Mouse (Mus musculus) megakaryocyte, embryonic 14.5 days (primary cell): ENCODE data around the gene Upk3b. TPM values are rescaled to one million over a fixed set of nuclear protein-coding genes. Genes with fewer than 3 reads are reported as not detected.

ENCODE experiments used
- H3K27me3 ChIP-seq: replicated peaks from 2 replicates; pipeline ENCODE3; 2012; ENCODE audit warnings: inconsistent platforms
- H3K36me3 ChIP-seq: replicated peaks from 2 replicates; pipeline ENCODE3; 2012; ENCODE audit warnings: low read length, inconsistent platforms, mixed read lengths
- H3K4me1 ChIP-seq: 2 replicates; pipeline ENCODE4 v1.6.1; 2012; ENCODE audit warnings: inconsistent platforms
- H3K4me3 ChIP-seq: replicated peaks from 2 replicates; pipeline ENCODE3; 2012; ENCODE audit warnings: moderate library complexity, mild to moderate bottlenecking, inconsistent platforms
- H3K9me3 ChIP-seq: 2 replicates; pipeline ENCODE4 v1.6.1; 2012; ENCODE audit warnings: inconsistent platforms
- FLI1 ChIP-seq: IDR thresholded peaks from 2 replicates; pipeline ENCODE4 v1.6.1; 2012; ENCODE audit warnings: low read length, inconsistent platforms, mixed read lengths
- GATA1 ChIP-seq: IDR thresholded peaks from 3 replicates; pipeline ENCODE4 v1.6.1; 2012; ENCODE audit warnings: mixed read lengths, low read length, inconsistent platforms, borderline replicate concordance
- polyA plus RNA-seq: library from polyadenylated mRNA; stranded (reverse); fragments of >175 nt; gene quantifications from 2 replicates; pipeline ENCODE4 v1.2.3, GENCODE M21; 2012; ENCODE audit warnings: low replicate concordance; ENCODE audit not compliant: insufficient read depth

Gene Upk3b
- 0.06 TPM in 1 of 2 replicates, not detected in the other for polyA plus RNA-seq

DNA sequence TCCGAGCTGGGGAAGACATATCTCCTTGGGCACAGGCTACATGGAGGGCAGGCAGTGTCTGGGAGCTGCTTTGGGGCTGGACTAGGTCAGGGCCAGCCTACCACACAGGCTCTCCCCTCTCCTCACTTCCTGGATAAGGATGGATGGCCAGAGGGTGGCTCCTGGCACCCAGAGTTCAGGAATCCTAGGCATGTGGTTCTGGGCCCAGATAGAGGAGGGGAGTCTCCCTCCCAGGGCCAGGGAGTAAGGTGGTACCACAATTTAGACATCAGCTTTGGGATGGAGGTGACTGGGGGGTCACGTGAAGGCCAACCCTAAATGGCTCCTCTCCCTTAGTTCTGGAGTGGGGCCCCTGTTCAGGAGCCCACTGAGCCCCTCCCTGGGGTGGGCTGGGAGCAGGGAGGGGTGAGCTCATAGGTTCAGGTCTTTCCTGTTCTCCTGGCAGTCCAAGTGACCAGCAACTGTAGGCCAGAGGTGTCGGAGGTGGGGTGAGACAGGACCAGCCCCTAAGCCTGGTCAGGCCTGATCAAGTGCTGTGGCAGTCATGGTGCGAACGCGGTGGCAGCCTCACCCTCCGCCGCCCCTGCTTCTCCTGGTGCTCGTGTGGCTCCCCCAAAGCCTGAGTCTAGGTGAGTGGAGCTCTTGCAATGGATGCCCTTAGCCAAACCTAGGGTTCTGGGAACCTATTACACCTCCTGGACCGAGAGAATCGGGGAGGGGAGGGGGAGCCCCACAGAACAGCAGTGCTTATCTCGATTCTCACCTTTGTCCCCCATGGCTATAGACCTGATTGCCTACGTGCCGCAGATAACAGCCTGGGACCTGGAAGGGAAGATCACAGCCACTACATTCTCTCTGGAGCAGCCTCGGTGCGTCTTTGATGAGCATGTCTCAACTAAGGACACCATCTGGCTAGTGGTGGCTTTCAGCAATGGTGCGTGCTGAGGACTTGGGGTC, at the start of gene Upk3b:
Upk3b (plus strand) TSS at position 239 of the 957 bp plus-strand sequence.
- Histone ChIP-seq H3K4me3 (peak within 1 kb of the TSS; percentile 15), H3K36me3 (no peaks in the 10 kb centered on the region), H3K27me3 (peaks cover 32% of the 10 kb centered on the region), H3K4me1 (peaks cover 33% of the 10 kb centered on the region), H3K9me3 (peaks cover 7% of the 10 kb centered on the region)
- no peak for TF ChIP-seq GATA1
- no peak for TF ChIP-seq FLI1

- peaks cover 38% of the 10 kb centered on the region for H3K4me1 ChIP-seq
Observed at GRCm38 (mm10) chr5:135990601-135991000, 47.7 kb upstream of the Upk3b start.

DNA sequence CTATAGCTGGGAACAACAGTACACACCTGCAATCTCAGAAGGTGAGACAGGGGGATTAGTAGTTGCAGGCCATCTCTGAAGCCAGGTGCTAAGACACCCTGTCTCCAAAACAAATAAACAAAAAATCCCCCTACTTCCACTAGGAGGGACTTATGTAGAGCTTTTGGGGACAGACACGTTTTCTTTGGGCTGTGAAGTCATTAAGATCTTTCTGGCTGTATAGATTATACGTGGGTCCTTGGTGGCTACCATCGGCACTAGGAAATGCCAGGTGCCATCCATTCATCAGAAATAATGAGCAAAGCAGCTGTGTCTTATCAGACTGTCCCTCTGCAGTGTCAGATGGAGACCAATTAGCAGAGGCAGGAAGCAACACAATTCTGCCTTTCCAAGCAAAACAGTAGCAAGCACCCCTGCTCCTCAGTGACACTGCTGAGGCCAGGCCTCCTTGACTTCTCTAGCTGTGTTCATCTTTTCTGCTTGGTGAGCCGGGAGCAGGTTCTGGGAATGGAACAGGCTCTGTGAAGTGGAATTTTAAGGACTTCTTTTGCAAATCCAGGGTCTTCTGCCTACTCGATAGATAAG, 44.8 kb upstream of the Upk3b start:
- Histone ChIP-seq H3K36me3 (peaks cover 25% of the 10 kb centered on the region), H3K4me1 (peaks cover 56% of the 10 kb centered on the region), H3K9me3 (no peaks in the 10 kb centered on the region), H3K27me3 (peaks cover 3% of the 10 kb centered on the region), H3K4me3 (no peak overlapping the region)
- TF ChIP-seq GATA1: no peak
- TF ChIP-seq FLI1: no peak

More at GRCm38 (mm10) chr5:135990601-135991000, 47.7 kb upstream of the Upk3b start:
- no peaks in the 10 kb centered on the region for H3K9me3 ChIP-seq
- TF ChIP-seq GATA1 (no peak), FLI1 (no peak)
- H3K36me3 ChIP-seq: no peaks in the 10 kb centered on the region
- H3K27me3 ChIP-seq: peaks cover 5% of the 10 kb centered on the region
- no peak overlapping the region for H3K4me3 ChIP-seq

DNA sequence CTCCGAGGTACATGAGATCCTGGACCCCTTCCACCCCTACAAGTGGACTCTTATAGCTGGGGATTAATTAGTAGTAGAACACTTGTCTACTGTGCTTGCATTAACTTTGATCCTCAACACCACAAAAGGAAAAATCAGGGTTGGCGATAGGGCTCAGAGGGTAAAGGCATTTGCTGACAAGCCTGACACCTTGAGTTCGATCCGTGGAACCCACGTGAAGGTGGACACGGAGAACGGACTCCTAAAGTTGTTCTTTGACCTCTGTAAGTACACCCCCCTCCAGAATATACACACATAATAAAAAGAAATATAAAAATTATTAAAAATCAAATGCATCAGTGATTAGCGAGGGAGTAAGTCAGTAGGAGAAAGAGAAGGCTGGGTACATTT, 44.0 kb upstream of the Upk3b start:
- no peak for TF ChIP-seq GATA1
- TF ChIP-seq FLI1: no peak
- peaks cover 56% of the 10 kb centered on the region for H3K4me1 ChIP-seq

GRCm38 (mm10) chr5:135994725-135995687, 43.3 kb upstream of the Upk3b start, which contains the start of gene Dtx2:
Dtx2 (plus strand) TSS chr5:135994800.
- peak within 1 kb of the TSS; percentile 96 for H3K4me3 ChIP-seq
- peaks cover 40% of the 10 kb centered on the region for H3K36me3 ChIP-seq
- TF ChIP-seq FLI1 (no peak), GATA1 (no peak)
- no peaks in the 10 kb centered on the region for H3K9me3 ChIP-seq
- peaks cover 61% of the 10 kb centered on the region for H3K4me1 ChIP-seq
- no peaks in the 10 kb centered on the region for H3K27me3 ChIP-seq

More for the DNA sequence above, 44.0 kb upstream of the Upk3b start:
- H3K9me3 ChIP-seq: no peaks in the 10 kb centered on the region
- H3K36me3 ChIP-seq: peaks cover 33% of the 10 kb centered on the region
- H3K4me3 ChIP-seq: peak overlapping the region; percentile 96
- H3K27me3 ChIP-seq: no peaks in the 10 kb centered on the region

- no peaks in the 10 kb centered on the region for H3K9me3 ChIP-seq
- TF ChIP-seq FLI1 (no peak), GATA1 (no peak)
- H3K4me1 ChIP-seq: peaks cover 62% of the 10 kb centered on the region
- H3K36me3 ChIP-seq: peaks cover 42% of the 10 kb centered on the region
- H3K27me3 ChIP-seq: no peaks in the 10 kb centered on the region
- H3K4me3 ChIP-seq: no peak overlapping the region
Observed at GRCm38 (mm10) chr5:135996162-135996561, 42.1 kb upstream of the Upk3b start.

GRCm38 (mm10) chr5:136001222-136001621, 37.1 kb upstream of the Upk3b start:
- Histone ChIP-seq H3K27me3 (no peaks in the 10 kb centered on the region), H3K4me3 (no peak overlapping the region), H3K4me1 (peaks cover 62% of the 10 kb centered on the region), H3K36me3 (peaks cover 69% of the 10 kb centered on the region), H3K9me3 (no peaks in the 10 kb centered on the region)
- no peak for TF ChIP-seq GATA1
- TF ChIP-seq FLI1: no peak

- H3K4me1 ChIP-seq: peaks cover 65% of the 10 kb centered on the region
- no peak for TF ChIP-seq GATA1
- no peak for TF ChIP-seq FLI1
- H3K4me3 ChIP-seq: no peak overlapping the region
- no peaks in the 10 kb centered on the region for H3K9me3 ChIP-seq
- H3K36me3 ChIP-seq: peaks cover 63% of the 10 kb centered on the region
- no peaks in the 10 kb centered on the region for H3K27me3 ChIP-seq
Observed at GRCm38 (mm10) chr5:136002325-136002724, 36.0 kb upstream of the Upk3b start.

DNA sequence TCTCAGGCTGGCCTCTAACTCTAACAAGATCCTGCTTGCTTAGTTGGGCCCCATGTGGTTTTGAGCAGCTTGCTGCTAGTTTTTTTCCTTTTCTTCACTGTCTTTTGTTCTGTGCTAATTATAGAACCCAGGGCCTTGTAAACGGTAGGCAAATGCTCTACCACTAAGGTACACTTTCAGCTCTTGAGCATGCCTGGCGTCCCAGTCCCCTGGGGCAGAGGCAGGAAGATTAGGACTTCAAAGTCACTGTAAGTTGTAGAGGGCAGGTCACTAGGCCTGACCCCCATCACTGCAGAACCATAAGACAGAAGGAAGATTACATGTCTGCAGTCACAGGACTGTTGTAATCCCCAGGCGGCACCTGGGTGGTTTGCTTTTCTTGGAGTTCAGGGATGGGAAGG, 35.5 kb upstream of the Upk3b start:
- no peaks in the 10 kb centered on the region for H3K9me3 ChIP-seq
- no peaks in the 10 kb centered on the region for H3K27me3 ChIP-seq
- H3K4me1 ChIP-seq: peaks cover 65% of the 10 kb centered on the region
- H3K4me3 ChIP-seq: no peak overlapping the region
- no peak for TF ChIP-seq GATA1
- no peak for TF ChIP-seq FLI1
- peaks cover 59% of the 10 kb centered on the region for H3K36me3 ChIP-seq
